Mouse (Mus musculus) layer of hippocampus, adult 9-11 months (tissue): Measurements from ENCODE around the gene Moxd2.

ENCODE experiments used
- DNase-seq: peaks from one replicate; pipeline ENCODE4 v3.0.0; 2022

Moxd2 gene

DNA sequence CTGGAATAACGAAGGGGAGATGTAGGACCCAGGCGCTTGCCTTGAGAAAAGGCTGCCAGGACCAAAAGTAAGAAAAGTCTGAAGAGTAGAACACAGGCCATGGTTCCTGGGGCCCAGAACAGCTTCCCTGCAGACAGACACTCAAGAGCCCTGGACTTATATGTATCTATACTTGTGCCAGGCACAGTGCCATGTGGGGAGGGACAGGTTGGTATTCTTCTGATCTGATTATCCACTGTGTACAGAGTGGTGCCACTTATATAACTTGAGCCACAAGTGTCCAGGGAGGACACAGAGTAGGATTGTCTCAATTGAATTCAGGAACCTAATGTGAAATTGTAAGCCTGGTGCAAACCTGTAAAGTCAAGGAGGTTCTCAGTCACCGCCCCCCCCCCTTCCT lies at the start of gene Moxd2:
Gene Moxd2 (minus strand): TSS at position 101 of the 400 bp plus-strand sequence.
- DNase-seq: no peak

DNA sequence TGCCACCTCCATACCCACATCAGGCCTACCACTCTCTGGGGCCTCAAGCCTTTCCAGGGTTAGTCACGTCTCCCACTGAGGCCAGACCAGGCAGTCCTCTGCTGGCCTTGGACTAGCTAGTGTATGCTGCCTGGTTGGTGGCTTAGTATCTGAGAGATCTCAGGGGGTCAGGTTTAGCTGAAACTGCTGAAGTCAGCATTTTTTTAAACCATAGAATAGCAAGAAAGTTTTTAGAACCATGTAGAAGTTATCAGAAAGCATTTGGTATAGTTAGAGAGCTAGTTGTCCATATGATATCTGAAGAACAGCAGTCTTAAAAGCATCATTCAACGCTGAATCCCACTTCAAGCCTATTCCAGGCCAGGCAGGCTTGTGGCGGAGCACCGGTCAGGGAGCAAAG lies 32.7 kb upstream of the Moxd2 start:
- no peak for DNase-seq

DNA sequence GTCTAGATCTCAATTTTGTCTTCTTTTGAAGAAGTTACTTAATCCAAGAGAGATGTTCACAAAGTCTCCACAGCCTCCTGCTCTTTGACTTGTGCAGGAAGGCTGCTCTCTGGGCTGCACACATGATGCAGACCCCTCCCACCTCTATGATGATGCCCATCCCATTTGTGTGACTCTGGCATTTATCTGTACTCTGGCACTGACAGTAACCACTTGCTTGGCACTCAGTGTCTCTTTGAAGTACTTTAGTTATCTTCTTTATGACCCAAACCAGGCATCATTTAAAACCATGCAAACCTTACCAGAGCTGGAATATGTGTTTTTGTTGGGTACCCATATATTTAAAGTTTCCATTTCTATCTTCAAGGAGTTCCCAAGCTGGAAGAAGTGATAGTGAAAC lies 13.0 kb upstream of the Moxd2 start, which contains the start of gene Prss58:
Gene Prss58 (minus strand): TSS at position 101 of the 400 bp plus-strand sequence.
- no peak for DNase-seq

DNA sequence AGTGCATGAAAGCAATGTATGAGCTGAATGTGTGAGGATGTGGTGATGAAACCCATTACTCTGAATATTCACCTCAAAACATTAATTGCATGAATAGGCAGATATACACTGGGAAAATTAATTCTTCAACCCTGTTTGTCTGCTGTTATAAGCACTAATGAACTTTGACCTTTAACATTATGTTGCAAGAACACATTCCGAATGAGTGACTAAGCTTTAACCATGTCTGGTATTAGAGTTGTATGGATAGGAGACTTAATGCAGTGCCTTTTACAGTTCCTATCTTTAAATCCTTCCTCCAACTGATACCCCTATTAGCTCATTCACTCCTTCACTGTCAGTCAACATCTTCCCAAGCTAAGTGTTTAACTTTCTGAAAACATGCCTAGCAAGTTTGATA lies 7.4 kb upstream of the Moxd2 start:
- no peak for DNase-seq

DNA sequence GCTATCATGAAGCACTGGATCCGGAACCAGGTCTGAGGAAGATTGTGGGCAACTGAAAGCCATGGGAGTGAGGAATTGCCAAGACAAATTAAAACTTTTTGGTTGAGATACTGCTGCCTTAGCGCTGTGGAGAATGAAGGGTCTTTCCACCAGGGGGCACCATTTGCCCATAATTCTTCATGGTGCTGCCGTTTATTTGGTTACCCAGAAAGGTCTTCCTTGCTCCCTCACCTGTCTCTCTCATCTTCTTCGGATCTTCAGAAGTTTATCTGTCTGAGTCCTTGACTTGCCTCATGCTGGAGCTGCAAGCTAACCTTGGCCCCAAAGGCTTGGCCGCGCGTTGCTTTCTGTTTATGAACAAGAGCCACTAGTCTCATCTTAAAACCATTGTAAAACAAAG lies 6.3 kb upstream of the Moxd2 start:
- DNase-seq: no peak

DNA sequence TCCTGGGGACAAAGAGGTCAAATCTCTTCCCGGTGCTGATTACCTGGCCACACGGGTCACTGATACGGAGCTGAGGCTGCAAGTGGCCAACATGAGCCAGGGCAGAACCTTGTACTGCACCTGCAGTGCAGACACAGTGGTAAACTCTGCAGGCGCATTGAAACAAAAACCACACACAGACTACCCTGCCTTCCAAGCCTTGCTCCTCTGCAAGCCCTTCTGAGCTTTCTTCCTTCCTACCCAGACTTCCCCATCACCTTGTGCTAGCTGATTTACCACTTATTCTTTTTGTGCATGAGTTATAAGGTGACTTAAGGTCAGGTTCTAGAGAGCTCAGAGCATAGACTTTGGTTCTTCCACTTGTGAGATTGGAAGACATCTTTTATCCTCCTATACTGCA lies 4.5 kb upstream of the Moxd2 start:
- DNase-seq: no peak

DNA sequence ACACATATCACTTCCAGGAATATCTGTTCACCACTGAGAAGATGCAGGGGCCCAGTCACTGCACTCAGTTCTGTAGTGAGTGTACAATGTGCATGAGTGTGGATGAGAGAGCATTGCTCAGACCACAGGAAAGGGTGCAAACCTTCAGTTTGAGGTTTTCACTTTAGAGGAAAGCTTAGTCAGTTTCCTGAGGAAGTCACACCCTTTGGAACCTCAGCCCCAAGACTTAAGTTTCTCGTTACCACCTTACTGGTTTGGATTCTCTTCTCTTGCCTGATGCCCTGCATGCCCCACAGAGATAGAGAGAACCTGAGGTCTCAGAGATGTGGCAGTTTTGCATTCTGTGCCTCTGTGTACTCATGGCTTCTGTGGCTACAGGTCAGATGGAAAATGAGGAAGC lies 3.7 kb upstream of the Moxd2 start:
- DNase-seq: no peak

DNA sequence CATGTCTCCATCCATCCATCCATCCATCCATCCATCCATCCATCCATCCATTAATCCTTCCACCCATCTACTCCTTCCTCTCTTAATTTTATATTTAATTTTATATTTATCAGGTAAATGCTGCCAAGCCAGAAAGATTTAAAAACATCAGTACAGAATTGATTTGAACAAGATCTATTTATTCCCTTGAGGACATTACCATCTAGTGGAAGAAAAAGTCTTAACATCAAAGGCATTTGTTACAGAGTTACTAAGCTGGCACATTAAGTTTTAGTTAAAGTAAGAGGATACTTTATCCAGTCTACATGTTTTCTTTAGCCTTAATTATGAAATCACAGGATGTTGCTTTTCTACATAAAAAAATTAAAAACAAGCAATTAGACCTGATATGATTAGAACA lies 42.0 kb downstream of the Moxd2 start:
- DNase-seq: no peak
